Mouse (Mus musculus) ovary, postnatal 36 days (tissue): ENCODE data around the gene Kif5c.

Experiments
- DNase-seq: peaks from one replicate; pipeline ENCODE4 v3.0.0; 2022; ENCODE audit warnings: low spot score, mixed read lengths

Gene Kif5c

DNA sequence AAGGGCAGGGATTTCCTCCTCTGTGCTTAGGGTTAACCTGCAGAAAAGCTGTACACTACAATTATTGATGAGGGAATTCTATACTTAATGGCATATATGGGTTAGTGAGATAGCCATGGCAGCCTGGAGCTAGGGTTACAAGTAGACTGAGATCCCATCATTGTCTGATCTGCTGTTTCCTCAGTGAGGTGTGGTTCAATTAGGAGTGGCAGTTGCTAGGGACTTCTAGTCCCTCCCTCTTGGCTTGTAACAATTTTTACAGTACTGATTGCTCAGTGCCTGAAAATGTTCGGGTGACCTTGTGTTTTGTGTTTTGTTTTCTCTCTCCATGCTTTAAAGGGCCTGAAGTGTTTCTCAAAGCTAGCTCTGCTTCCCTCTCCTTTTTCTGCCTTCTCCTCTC, 2.1 kb downstream of the Kif5c start:
- DNase-seq, result no peak

DNA sequence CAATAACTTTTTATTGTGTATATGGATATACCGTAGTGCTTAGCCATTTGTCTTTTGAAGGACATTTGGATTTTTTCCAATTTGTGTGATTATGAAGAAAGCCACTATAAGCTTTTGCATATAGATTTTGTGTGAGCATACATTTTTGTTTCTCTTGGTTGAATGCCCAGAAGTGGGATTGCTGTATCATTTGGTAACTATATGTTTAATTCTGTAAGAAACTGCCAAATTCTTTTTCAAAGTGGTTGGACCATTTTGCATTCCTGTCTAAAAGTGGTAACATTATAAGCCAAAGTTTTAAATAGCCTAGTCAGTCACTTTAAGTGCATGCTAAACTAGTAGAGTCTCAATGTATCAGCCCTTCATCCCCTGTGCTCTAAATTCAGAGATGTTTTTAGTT, 6.5 kb downstream of the Kif5c start:
- no peak for DNase-seq

DNA sequence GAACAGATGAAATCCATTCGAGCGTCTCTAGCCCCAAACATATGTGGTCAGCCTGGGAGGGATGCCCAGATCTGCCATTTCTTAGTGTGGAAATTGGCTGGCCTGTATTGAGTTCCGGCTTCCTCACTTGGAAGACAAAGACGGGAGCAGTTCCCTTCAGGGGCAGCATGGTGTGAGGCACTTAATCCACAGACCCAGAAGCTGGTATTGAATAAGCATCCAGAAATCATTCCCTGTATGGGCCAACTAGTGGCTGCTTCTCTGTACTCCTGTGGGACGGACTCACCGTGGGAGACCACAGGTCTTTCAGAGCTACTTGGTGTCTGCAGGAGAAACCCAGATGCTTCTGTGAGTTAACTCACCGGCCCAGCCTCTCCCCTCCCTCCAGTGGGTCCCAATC, 8.5 kb downstream of the Kif5c start:
- no peak for DNase-seq

DNA sequence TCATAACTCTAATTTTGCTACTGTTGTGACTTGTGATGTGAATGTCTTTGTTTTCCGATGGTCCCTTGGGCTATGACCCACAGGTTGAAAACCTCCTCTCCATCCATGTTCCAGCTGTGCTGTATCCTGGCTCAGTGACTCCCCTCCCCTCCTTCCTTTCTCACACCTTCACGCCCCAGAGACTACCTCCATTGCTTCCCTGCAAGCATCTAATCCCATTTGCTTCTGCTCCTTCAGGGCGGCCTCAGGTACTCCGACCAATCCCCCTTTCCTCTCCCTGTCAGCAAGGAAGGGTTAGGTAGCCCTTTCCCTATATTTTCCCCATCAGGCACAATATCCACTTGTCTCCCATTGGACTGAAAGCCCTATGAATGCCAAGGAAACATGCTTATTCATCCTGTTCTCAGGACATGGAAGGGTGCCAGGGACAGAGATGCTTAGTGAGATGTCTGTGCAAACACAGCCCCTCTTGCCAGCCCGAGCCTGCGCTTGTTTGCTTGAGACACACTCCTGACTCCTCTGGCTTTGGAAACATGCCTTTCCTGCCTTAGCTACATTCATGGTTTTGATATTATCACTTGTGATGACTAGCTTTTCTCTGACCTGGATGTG, 9.1 kb downstream of the Kif5c start:
- DNase-seq, result no peak

DNA sequence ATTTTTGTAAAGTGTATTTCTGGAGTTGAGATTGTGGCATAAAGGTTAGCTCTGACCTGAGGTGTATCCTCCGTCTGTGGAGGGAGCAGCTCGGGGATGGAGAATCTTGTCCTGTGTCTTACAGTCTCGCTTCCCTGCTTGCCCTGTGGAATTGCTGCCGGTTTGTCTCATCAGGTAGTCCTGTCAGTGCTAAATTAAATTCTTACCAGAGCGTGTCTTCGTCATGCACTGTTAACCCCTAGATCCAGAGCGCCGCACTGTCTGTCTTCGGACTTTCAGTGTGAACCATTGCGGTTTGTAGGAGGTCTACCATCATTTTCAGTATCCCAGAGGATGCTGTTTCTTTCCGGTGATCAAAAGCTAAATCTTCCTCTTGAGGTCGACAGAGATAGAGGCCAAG, 10.1 kb downstream of the Kif5c start:
- DNase-seq, result no peak

DNA sequence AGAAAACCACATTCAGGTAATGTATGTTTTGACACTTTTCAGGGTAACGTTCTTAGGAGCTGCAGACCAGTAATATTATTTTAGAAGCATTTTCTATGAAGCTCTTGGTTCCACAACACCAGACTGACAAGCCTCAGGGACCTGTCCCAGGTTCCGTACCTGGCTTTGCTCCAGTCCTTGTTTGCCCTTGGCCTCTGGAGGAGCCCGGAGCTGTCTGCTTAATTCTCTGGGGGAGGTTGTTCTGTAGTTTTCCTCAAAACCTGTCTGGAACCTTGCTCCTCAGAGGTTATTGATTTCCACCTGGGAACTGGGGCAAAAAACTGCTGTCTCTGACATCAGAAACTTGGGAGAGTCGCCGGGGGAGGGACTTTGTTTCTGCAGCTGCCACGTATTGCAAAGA, 11.5 kb downstream of the Kif5c start:
- DNase-seq, result no peak

DNA sequence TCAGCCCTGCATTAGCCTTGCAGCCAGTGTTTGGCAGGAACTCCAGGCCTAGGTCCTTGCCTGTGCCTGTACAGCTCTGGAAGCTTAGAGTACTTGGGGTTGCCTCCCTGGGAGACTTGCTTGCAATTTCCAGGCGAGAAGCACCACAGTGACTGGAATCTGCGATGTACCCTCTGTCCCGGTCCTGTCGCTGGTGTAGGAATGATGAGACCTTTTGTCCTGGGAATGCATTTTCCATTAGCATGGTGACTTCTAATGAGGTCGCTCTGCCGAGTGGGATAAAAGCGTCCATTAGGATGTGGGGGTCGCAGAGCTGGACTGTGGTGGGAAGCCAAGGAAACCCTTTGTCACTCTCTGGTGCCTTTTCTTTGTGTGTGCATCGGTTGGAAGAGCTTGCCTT, 14.1 kb downstream of the Kif5c start:
- DNase-seq, result no peak

DNA sequence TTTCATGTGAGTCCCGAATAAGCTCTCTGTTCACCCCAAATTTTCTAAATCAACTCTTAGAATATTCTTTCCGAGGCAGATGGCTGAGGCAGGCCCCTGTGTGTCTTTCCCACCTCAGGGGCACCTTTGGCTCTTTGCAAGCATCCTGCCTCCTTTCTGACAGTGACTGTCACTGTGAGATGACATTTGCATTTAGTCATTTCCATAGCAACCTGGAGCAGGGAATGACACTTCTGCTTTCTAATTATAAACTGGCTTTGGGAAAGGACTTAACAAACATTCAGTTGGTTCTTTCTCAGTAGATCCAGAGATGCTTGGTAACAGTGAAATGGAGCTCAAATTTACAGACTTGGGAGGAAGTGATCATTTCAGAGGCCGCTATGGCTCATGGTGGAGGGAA, 23.7 kb downstream of the Kif5c start:
- DNase-seq, result no peak

DNA sequence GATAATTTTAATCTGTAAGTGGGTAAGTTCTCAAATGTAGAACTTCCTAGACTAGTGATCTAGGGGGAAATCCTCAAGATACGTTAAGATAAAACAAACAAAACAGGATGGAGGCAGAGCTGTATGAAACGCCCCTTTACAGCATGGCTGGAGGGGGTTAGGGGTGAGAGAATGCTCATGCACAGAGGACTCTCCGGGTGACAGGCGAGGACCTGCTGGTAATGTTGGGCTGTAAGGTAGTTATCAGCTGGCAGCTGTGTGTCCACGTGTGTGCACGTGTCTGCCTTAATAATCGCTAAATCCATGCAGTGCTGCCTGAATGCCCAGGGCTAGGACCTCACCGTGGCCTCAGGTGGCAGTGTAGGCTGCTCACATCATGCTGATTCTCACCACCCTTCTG, 24.7 kb downstream of the Kif5c start:
- DNase-seq, result no peak

DNA sequence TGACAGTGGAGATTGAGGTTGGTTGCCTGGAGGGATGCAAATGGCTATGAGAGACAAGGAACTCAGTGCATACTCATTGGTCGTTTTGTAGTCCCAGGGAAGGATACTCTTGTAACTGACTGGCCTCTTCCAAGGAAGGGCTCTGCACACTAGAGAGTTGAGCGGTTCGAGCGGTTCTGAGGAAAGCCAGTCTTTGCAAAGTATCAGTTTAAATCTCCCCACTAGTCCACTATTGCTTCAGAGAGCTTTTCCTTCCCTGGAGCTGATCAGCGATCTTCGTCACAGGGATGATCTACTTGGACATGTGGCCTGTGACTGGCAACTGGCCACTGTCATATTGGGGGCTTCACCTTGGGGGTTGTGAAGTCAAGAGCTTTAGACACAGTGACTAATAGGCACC, 28.5 kb downstream of the Kif5c start:
- no peak for DNase-seq

DNA sequence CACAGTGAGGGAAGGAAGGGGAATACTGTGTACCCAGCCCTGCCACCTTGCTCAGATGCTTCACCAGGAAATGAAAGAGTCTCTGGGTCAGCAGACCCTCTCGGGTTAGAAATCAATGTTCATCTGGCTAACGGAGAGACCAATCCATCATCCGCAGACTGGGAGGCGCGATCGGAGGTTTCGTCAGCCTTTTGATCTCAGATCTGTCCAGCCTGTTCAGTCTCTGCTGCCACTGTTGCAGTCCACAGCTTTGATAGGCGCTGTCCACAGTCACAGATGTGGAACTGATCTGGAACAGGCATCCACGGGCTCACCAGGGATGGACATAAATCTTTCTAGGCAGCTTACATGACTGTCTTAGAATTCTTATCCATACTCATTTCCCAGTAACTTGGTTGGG, 29.2 kb downstream of the Kif5c start:
- no peak for DNase-seq

DNA sequence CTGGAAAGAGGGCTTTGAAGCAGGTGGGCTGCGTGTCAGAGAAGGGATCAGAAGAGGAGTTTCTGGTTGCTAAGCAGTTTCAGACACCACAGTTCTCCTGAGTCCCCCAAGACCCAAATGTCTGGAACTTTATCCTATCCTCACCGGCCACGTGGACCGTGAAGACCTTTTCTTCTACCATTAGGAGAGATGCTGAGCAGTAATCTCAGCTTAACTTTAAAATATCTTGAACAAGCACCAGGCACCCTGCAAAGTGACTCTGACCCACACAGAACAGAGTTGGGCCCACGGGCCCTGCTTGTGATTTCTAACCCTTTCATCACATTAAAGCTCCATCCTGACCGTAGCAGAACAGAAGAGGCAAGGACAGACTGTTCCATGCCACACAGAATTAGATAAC, 29.7 kb downstream of the Kif5c start:
- DNase-seq, result no peak

DNA sequence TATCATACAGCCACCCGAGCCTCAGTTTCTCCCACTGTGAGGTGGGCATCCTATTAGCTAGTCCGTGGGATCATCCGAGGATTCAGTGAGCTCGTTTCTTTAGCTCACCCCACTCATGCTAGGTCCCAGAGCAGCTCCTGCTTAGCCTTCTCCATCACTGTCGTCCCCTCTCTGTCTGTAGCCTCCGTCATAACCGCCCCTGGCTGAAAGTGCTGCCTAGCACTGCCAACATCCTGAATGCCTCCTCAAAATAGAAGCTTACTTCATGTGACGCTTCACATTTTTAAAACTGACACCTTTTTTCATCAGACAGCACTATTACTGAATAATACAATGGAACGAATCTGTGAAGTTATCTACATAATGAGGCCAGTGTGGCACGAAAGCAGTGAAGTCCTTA, 30.1 kb downstream of the Kif5c start:
- DNase-seq, result no peak

DNA sequence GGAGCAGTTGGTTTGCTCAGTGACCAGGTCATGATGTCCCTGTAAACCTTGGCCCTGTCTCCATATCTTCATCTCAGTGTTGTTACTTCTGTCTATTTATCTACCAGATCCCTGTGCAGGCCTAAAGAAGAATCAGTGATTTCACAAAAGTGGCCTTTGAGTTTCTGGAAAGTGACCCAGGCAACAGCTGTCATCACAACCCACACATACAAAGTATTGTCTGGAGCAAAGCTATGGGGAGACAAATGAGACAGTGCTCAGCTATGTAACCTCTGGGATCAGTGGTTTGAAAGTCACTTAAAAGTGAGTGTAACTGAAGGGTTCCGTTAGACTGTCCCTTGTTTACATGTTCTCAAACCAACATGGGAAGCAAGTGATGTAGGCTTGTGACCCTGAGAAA, 32.6 kb downstream of the Kif5c start:
- DNase-seq, result no peak

DNA sequence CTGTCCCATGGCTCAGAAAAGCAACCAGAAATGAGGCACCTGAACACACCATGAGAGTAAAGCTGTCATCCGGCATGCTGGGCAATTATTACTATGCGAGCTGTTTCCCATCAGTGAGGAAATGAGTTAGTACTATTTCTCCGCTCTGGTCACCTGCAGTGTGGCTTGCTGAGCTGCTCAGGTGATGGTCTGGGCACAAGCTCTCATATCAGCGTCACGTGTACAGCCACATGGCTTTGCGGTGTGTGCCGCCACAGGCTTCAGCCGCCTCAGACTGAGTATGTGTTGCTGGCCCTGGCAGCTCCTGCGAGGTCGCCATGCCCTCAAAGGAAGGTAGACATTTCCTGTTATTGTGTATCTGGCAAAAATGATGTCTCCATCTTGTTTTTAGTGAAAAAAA, 35.5 kb downstream of the Kif5c start:
- peak; percentile 27 for DNase-seq

DNA sequence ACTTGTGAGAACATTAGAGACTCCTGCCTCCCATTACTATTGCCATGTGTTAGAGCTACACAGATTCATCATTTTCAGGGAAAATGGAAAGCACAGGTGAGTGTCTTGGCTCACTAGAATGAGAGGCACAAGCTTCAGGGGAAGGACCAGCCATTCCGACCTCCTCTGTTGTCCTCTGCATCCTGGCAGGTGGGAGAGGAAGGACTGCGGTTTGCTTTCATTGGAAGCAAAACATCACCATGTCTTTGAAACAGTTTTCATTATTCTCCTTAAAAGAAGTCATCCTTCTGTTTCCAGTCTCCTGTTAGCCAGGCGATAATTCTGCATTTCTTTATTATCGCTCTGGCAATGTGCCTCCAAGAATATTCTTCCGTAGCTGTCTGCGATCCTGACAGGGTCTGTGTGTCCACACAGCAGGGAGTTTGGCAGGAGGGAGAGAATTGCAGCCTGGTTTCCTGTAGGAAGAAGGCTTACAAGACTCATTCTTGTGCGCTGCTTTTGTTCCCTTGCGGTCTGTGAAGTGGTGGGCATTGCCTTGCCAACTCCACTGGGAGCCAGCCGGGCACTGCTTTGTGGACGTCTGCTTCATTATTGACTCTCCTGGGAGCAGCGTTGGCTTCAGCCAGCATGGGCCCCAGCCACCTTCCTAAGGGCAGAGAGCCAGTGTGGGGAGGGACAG, 36.2 kb downstream of the Kif5c start:
- no peak for DNase-seq

DNA sequence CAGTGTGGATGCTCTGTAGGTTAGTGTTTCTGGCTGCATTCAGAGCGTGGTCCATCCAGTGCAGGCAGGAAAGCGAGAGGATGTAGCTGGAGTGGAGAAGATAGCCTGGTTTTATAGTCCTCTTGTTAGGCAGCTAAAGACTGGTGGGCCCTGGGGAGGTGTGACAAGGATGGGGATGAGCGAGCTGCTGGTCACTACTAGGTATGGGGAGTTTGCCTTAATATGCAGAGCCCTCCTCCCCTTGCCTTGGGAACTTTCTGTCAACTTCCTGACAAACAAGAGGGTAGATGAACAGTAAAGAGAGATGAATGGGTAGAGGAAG, 36.7 kb downstream of the Kif5c start:
- DNase-seq, result no peak

DNA sequence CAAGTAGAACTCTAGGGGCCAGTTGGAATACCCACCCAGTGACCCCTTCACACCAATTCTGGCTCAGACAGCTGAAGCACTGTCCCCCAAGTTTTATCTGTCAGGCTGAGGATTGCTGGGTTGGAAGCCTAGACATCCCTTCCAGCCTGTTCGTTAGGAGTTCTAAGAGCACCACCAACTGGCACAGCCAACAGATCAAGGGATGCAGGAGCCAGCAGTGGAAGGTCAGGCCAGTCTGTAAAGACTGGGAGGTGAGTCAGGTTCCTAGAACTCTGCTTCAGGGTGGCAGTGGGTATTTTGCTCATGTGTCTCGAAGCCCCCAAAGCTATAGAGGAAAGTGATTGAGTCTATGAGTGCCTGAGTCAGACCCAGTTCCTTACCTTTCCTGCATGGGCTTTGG, 37.9 kb downstream of the Kif5c start:
- no peak for DNase-seq

DNA sequence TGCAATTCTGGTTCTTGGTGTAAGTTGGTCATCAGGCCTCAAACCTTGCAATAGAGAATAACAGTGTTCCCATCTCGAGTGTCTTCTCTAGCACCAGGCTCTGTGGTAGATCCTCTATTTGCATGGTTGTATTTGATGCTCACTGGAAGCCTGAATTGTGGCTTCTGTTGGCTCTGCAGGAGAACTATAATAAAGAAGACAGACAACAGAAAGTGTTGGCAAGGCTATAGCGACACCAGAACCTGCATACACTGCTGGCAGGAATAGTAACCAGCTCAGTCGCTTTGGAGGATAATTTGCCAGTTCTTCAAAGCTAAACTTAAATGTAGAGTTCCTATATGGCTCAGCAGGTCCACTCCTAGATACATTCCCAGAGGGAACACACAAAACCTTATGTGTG, 38.6 kb downstream of the Kif5c start:
- no peak for DNase-seq

DNA sequence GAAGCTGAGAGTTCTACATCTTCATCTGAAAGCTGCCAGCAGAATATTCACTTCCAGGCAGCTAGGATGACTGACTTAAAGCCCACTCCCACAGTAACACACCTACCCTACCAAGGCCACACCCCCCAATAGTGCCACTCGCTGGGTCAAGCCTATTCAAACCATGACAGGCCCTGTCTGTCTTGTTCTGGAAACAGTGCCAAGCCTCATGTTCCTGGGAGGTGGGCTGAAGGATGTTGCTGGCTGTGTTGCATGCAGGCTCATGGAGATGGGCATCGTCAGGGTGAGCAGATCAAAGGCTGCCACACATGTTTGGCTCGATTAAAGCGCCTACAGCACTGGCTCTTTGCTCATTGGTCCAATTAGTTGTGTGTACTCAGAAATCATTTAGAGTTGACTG, 39.9 kb downstream of the Kif5c start:
- DNase-seq, result no peak

DNA sequence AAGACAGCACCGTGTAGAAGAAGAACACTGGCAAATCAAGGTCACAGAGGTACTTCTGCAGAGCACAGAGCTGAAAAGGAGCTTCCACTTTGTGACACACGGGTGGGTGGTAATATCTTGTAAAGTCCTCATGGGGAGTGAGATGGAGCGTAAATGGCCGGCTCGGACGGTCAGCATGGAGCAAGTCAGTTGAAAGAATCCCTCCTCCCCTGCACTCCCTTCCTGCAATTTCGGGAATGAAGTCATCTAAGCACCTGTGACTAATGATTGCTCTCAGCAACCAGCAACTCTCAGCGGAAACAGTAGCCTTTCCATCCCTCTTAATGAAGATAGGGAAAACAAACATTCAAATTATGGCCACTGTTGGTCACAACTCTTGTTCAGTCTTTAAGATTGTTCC, 40.9 kb downstream of the Kif5c start:
- no peak for DNase-seq

DNA sequence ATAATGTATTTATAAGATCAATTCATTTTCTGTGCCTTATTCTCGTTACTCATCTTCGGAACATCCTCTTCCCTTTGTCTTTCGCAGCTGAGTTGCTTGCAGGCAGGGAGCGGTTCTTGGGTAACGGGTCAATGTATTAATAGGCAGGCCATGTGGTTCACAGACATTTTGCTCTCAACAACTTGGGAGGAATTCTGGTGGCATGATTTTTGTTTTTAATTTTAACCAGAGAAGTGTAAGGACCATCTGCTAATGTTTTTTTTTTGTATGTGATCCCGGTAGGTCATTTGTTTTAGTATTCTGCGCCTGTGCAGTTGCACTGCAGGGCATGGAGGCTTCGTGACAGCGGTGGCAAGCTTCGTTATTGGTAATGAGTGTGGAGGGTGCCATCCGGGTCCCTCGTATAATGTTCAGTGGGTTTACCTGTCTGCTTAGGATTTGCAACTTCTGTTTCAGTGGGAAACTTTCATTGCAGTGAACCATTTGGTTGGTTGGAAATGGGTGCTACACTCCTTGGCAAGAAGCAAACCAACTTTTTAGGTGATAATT, 41.4 kb downstream of the Kif5c start:
- no peak for DNase-seq

DNA sequence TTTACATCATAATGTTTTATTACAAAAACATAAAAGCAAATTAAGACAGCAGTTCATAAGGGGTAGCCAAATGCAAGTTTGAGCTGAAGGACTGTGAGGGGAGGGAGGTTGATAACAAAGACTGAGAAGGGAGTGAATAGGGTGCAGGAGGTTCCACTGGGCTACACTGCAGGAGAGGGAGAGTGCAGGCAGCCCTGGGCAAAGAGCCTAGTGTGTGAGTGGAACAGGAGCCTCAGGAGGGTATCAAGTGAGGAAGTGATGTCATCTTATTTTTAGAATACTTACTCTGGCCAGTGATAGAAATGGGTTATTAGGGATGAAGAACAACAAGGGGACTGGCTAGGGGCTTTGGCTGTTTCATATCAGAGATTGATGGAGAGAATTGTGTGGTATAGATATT, 42.2 kb downstream of the Kif5c start:
- no peak for DNase-seq

DNA sequence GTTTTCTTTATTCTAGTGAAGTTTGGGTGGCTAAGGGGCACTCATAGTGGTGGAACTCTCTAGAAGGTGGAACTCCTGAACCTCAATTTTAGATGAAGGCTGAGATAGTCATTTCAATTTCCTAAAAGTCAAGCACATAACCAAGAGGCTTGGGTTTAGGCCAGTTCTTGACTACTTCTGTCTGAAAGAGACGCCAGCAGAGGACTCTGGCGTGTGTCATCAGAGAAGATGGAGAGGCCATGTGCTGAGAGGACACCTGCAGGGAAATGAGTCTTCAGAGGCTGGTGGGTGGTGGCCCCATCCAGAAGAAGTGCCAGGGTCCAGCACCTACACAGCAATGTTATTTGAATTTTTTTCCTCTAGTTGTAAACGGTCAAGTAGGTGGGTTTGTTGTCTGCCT, 42.8 kb downstream of the Kif5c start:
- DNase-seq, result no peak
